Mouse (Mus musculus) G1E (cell line): ENCODE measurements at regions not wholly inside any gene's neighbourhood (a gene's known extent, or its start where the extent isn't known, plus 50 kb on each side); places are given as distances from the start of the nearest gene placed in this dataset.

Experiments used
- CTCF ChIP-seq: IDR thresholded peaks from 2 replicates; pipeline ENCODE4 v1.5.1; 2012; ENCODE audit warnings: low read depth, low read length, inconsistent platforms, mixed read lengths
- GATA1 ChIP-seq: IDR thresholded peaks from 2 replicates; pipeline ENCODE4 v1.6.1; 2012; ENCODE audit warnings: borderline replicate concordance, low read length, inconsistent platforms, mixed read lengths
- GATA2 ChIP-seq: IDR thresholded peaks from 2 replicates; pipeline ENCODE4 v1.6.1; 2012; ENCODE audit warnings: low read depth, low read length, inconsistent platforms, borderline replicate concordance
- POLR2AphosphoS5 ChIP-seq: IDR thresholded peaks from 2 replicates; pipeline ENCODE4 v1.6.1; 2012; ENCODE audit warnings: low read depth, low read length, inconsistent platforms; ENCODE audit not compliant: insufficient replicate concordance
- TAL1 ChIP-seq: conservative IDR thresholded peaks from 2 replicates; pipeline ENCODE4 v1.6.1; 2012; ENCODE audit warnings: low read depth, low read length, inconsistent platforms, mixed read lengths

- TF ChIP-seq GATA1 (no peak), CTCF (no peak), GATA2 (no peak), POLR2AphosphoS5 (no peak), TAL1 (no peak)
These were observed 111.8 kb upstream of the Topaz1 start for GRCm38 (mm10) chr9:122635138-122635964.
